Mouse (Mus musculus): ENCODE data around the gene Cyp2j7. TPM values are rescaled to one million over a fixed set of nuclear protein-coding genes. Genes with fewer than 3 reads are reported as not detected.
"Not testable (repeated sequence)": the region's sequence is repeated elsewhere in the genome, so short reads cannot be mapped to it uniquely, and the experiment has no call there.

Cyp2j7 gene
- polyA plus RNA-seq (2014; fragmentation: Nextera tagmentation; extraction: Ambion mirVana) = not detected in 2 replicates

DNA sequence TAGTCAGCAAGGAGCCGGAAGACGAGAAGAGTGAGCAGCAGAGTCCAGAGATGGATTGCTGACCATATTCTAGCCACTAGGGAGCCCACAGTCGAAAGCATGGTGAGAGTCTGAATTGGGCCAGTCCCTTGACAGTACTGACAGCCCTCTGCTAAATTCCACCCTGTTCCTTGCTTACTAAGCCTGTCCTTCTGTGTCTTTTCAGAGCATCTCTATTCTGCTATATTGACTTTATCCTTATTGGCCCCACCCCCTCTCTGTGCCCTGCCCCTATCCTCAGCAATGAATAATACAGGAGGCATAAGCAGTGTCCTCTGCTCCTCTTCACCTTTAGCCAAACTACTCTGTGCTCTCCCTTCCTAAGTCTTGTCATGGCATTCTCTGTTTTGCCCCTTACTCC lies at the start of gene Cyp2j7:
Cyp2j7 (minus strand) TSS at position 101 of the 400 bp plus-strand sequence.
- no peaks in the 10 kb centered on the region for H3K27me3 ChIP-seq (replicated peaks; ENCODE audit: control insufficient read depth, insufficient read depth, low read length)
- H3K9ac ChIP-seq (ENCODE audit: low read depth, low read length) = no peak within 1 kb of the TSS
- no peaks in the 10 kb centered on the region for H3K36me3 ChIP-seq (ENCODE audit: control insufficient read depth, insufficient read depth, low read length)
- H3K4me1 ChIP-seq (ENCODE audit: control insufficient read depth, insufficient read depth, low read length) = no peaks in the 10 kb centered on the region
- ATAC-seq (ENCODE audit: low read depth) = no peak
- no peak for DNase-seq (ENCODE audit: low spot score)
- H3K4me2 ChIP-seq (ENCODE audit: low read depth, low read length) = no peak within 1 kb of the TSS
- H3K4me3 ChIP-seq (ENCODE audit: low read depth, low read length) = no peak within 1 kb of the TSS
- 77% methylated on average over 3 of the region's 3 CpGs for WGBS
- no peak within 1 kb of the TSS for H3K27ac ChIP-seq (replicated peaks; ENCODE audit: low read depth, low read length)
- no peaks in the 10 kb centered on the region for H3K9me3 ChIP-seq (ENCODE audit: control insufficient read depth, low read length)

DNA sequence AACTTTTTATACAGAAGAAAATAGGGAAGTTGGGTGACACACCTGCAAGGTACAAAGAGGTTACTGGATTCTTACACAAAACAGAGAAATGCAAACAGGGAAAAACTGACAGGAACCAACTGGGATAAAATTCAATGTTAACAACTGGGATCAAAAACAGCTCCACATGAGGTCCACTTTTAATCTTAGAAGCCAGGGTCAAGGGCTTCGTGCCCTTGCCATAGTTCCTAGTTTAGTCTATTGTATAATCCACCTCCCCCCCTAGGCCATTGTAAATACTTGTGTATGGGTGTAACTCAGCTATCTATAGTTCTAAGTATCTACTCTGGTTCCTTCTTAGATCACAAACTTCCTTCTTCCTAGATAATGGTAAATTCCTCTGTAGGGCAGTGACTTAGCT lies 40.4 kb upstream of the Cyp2j7 start:
- not testable (repeated sequence) for ATAC-seq (ENCODE audit: low read depth); H3K27ac ChIP-seq (replicated peaks; ENCODE audit: low read depth, low read length); H3K9me3 ChIP-seq (ENCODE audit: control insufficient read depth, low read length); H3K9ac ChIP-seq (ENCODE audit: low read depth, low read length); H3K4me2 ChIP-seq (ENCODE audit: low read depth, low read length); H3K36me3 ChIP-seq (ENCODE audit: control insufficient read depth, insufficient read depth, low read length); H3K4me1 ChIP-seq (ENCODE audit: control insufficient read depth, insufficient read depth, low read length); DNase-seq (ENCODE audit: low spot score); H3K27me3 ChIP-seq (replicated peaks; ENCODE audit: control insufficient read depth, insufficient read depth, low read length); H3K4me3 ChIP-seq (ENCODE audit: low read depth, low read length)
- 58% methylated on average over 1 of the region's 1 CpGs for WGBS

GRCm38 (mm10) chr4:96273907-96274306 lies 37.4 kb upstream of the Cyp2j7 start:
- Histone ChIP-seq H3K4me1 (ENCODE audit: control insufficient read depth, insufficient read depth, low read length) (no peaks in the 10 kb centered on the region), H3K27me3 (replicated peaks; ENCODE audit: control insufficient read depth, insufficient read depth, low read length) (no peaks in the 10 kb centered on the region), H3K36me3 (ENCODE audit: control insufficient read depth, insufficient read depth, low read length) (no peaks in the 10 kb centered on the region), H3K4me2 (ENCODE audit: low read depth, low read length) (no peak overlapping the region), H3K27ac (replicated peaks; ENCODE audit: low read depth, low read length) (no peak overlapping the region), H3K9me3 (ENCODE audit: control insufficient read depth, low read length) (no peaks in the 10 kb centered on the region), H3K9ac (ENCODE audit: low read depth, low read length) (no peak overlapping the region), H3K4me3 (ENCODE audit: low read depth, low read length) (no peak overlapping the region)
- DNase-seq (ENCODE audit: low spot score) (peak; percentile 57), ATAC-seq (ENCODE audit: low read depth) (peak; percentile 57; the same call in 1 of the 2 replicates)

DNA sequence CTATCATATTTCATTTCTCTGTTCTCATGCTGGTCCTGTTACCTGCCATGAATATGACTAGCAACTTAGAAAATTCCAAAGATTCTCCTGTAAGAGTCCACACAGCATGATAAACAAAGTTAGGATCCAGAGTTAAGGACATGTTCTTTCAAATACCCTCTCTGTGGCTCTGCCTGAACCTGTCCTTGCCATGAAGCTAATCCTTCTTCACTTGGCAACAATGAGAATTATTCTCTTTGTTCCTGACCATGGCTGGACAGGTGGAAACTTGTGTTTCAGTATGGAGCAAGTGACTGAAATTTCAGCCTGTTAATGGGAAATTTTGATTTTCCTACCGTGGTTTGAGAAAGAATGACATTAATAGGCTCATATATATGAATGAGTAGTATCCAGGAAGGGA lies 39.8 kb downstream of the Cyp2j7 start:
- Histone ChIP-seq H3K27me3 (replicated peaks; ENCODE audit: control insufficient read depth, insufficient read depth, low read length) (no peaks in the 10 kb centered on the region), H3K9me3 (ENCODE audit: control insufficient read depth, low read length) (no peaks in the 10 kb centered on the region), H3K4me3 (ENCODE audit: low read depth, low read length) (no peak overlapping the region), H3K27ac (replicated peaks; ENCODE audit: low read depth, low read length) (no peak overlapping the region), H3K9ac (ENCODE audit: low read depth, low read length) (no peak overlapping the region), H3K4me1 (ENCODE audit: control insufficient read depth, insufficient read depth, low read length) (no peaks in the 10 kb centered on the region), H3K36me3 (ENCODE audit: control insufficient read depth, insufficient read depth, low read length) (no peaks in the 10 kb centered on the region), H3K4me2 (ENCODE audit: low read depth, low read length) (no peak overlapping the region)
- DNase-seq (ENCODE audit: low spot score) (no peak), ATAC-seq (ENCODE audit: low read depth) (no peak)
- 71% methylated on average over 1 of the region's 1 CpGs for WGBS

DNA sequence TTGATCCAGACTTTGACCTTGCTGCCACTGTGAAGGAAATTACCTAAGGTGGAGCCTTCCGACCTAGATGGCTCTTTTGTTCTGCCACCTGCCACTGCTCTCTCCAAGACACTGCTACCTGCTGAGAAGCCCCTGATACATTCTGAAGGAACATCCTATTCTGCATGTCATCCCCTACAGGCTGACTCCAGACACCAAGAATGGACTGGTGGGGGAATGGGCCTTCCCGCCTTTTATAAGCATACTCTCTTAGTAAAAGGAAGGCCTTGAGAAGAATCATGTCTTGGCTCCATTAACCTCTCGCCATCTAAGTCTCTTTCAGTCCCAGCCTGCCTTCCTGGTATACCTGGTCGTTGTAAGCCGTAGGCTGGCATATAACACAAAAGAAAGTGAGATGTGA lies 47.1 kb downstream of the Cyp2j7 start:
- not testable (repeated sequence) for DNase-seq (ENCODE audit: low spot score); H3K9ac ChIP-seq (ENCODE audit: low read depth, low read length); H3K9me3 ChIP-seq (ENCODE audit: control insufficient read depth, low read length); H3K27me3 ChIP-seq (replicated peaks; ENCODE audit: control insufficient read depth, insufficient read depth, low read length); H3K4me3 ChIP-seq (ENCODE audit: low read depth, low read length); ATAC-seq (ENCODE audit: low read depth); H3K27ac ChIP-seq (replicated peaks; ENCODE audit: low read depth, low read length); H3K4me1 ChIP-seq (ENCODE audit: control insufficient read depth, insufficient read depth, low read length); H3K4me2 ChIP-seq (ENCODE audit: low read depth, low read length); H3K36me3 ChIP-seq (ENCODE audit: control insufficient read depth, insufficient read depth, low read length)
- WGBS = 91% methylated on average over 5 of the region's 5 CpGs

DNA sequence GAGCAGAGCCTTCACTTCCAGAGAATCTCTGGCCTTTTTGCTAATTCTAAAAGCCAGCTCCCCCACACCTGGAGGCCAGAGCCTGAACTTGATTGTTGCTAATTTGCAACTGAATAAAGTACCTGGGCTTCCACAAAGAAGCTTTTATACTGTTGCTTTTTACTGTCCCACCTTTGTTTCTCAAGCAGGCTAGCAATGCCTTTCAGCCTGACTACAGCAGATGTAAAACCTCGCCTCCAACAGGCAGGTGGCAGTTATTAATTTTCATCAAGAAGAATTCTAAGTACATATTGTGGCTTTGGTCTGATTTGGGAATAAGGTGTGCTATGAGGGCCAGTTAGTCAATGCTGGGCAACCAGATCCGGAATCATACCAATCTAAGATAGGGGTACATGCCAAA lies 47.8 kb downstream of the Cyp2j7 start:
- ATAC-seq (ENCODE audit: low read depth); H3K27me3 ChIP-seq (replicated peaks; ENCODE audit: control insufficient read depth, insufficient read depth, low read length); DNase-seq (ENCODE audit: low spot score); H3K4me2 ChIP-seq (ENCODE audit: low read depth, low read length); H3K27ac ChIP-seq (replicated peaks; ENCODE audit: low read depth, low read length); H3K4me3 ChIP-seq (ENCODE audit: low read depth, low read length); H3K4me1 ChIP-seq (ENCODE audit: control insufficient read depth, insufficient read depth, low read length); H3K36me3 ChIP-seq (ENCODE audit: control insufficient read depth, insufficient read depth, low read length); H3K9ac ChIP-seq (ENCODE audit: low read depth, low read length); H3K9me3 ChIP-seq (ENCODE audit: control insufficient read depth, low read length): not testable (repeated sequence)
- WGBS = 81% methylated on average over 2 of the region's 2 CpGs

DNA sequence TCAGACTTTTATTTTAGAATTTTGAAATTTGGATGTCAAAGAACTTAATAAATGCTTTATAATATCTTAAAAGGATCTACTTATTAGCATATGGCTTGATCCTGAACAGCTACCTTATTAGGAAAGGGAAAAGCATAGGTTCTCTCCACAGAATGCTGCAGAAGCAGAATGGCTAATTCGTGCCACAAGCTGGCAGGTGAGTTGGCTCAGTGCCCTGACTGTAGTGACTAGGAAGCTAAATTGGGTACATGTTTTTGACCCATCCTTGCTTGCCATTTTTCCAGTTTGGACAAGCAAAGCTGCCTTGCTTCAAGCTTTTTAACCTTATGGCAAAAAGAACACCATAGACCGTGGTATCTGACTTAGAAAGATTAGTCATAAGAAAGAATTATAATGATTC lies 48.3 kb downstream of the Cyp2j7 start:
- ATAC-seq (ENCODE audit: low read depth); H3K4me1 ChIP-seq (ENCODE audit: control insufficient read depth, insufficient read depth, low read length); H3K4me2 ChIP-seq (ENCODE audit: low read depth, low read length); DNase-seq (ENCODE audit: low spot score); H3K9me3 ChIP-seq (ENCODE audit: control insufficient read depth, low read length); H3K9ac ChIP-seq (ENCODE audit: low read depth, low read length); H3K27ac ChIP-seq (replicated peaks; ENCODE audit: low read depth, low read length); H3K27me3 ChIP-seq (replicated peaks; ENCODE audit: control insufficient read depth, insufficient read depth, low read length); H3K36me3 ChIP-seq (ENCODE audit: control insufficient read depth, insufficient read depth, low read length); H3K4me3 ChIP-seq (ENCODE audit: low read depth, low read length): not testable (repeated sequence)
- 91% methylated on average over 2 of the region's 2 CpGs for WGBS

- not testable (repeated sequence) for DNase-seq (ENCODE audit: low spot score); ATAC-seq (ENCODE audit: low read depth); H3K36me3 ChIP-seq (ENCODE audit: control insufficient read depth, insufficient read depth, low read length); H3K4me3 ChIP-seq (ENCODE audit: low read depth, low read length); H3K9me3 ChIP-seq (ENCODE audit: control insufficient read depth, low read length); H3K27ac ChIP-seq (replicated peaks; ENCODE audit: low read depth, low read length); H3K4me1 ChIP-seq (ENCODE audit: control insufficient read depth, insufficient read depth, low read length); H3K9ac ChIP-seq (ENCODE audit: low read depth, low read length); H3K27me3 ChIP-seq (replicated peaks; ENCODE audit: control insufficient read depth, insufficient read depth, low read length); H3K4me2 ChIP-seq (ENCODE audit: low read depth, low read length)
- WGBS = 90% methylated on average over 2 of the region's 2 CpGs
These were observed 51.7 kb downstream of the Cyp2j7 start for GRCm38 (mm10) chr4:96184716-96185115.

DNA sequence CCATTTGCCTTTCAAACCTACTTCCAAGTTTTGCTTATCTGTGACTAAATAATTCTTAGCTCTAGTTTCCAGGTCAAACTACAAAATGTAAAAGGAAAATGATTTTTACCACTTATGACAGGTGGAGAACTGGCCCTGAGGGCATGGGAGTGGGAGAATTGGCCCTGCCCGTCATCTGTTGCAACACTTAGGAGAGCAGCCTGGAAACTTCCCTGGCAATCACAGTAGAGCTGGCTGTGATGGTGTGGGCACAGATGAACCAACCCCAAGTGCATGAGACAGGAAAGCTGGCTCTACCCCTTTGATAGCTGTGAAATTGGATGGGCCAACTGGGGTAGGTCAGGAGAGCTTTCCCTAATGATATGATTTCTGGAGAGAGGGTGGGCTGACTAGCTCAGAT lies 73.6 kb downstream of the Cyp2j7 start:
- Histone ChIP-seq H3K4me1 (ENCODE audit: control insufficient read depth, insufficient read depth, low read length) (no peaks in the 10 kb centered on the region), H3K4me3 (ENCODE audit: low read depth, low read length) (no peak overlapping the region), H3K9me3 (ENCODE audit: control insufficient read depth, low read length) (no peaks in the 10 kb centered on the region), H3K4me2 (ENCODE audit: low read depth, low read length) (no peak overlapping the region), H3K9ac (ENCODE audit: low read depth, low read length) (no peak overlapping the region), H3K27ac (replicated peaks; ENCODE audit: low read depth, low read length) (no peak overlapping the region), H3K36me3 (ENCODE audit: control insufficient read depth, insufficient read depth, low read length) (no peaks in the 10 kb centered on the region), H3K27me3 (replicated peaks; ENCODE audit: control insufficient read depth, insufficient read depth, low read length) (no peaks in the 10 kb centered on the region)
- 71% methylated on average over 1 of the region's 1 CpGs for WGBS
- ATAC-seq (ENCODE audit: low read depth) (no peak), DNase-seq (ENCODE audit: low spot score) (no peak)
